Mouse (Mus musculus) c-Kit-negative CD71-positive TER-119-positive erythroid progenitor cells, embryonic 14.5 days (primary cell): Measurements from ENCODE around the gene Dhrs2.

Source experiments
- DNase-seq: peaks from one replicate; pipeline ENCODE4 v3.0.0-alpha.2; 2013; ENCODE audit warnings: low read depth, low spot score

Dhrs2 gene

GRCm38 (mm10) chr14:55221707-55222106 is at the start of gene Dhrs2:
Gene Dhrs2 (plus strand): TSS chr14:55222007.
- DNase-seq = no peak

DNA sequence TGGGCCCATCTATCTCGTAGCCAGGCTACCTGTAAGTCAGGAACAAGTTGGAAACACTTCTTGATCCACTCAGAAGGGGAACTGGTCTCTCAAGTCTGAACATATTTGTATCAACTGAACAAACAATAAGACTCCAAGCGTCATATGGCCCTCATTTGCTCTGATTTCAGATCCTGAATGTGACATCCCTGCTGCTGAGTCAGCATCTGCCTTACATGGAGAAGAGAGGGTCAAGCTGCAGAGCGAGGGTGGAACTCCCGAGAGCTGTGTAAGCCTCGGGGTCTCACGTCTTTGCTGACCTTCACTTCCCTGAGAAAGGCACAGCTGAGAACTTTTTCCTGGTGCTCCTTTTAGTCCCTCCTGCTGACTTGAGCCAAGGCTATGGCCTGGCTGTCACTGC is 47.6 kb upstream of the Dhrs2 start:
- no peak for DNase-seq

- no peak for DNase-seq
These were observed 44.5 kb upstream of the Dhrs2 start for GRCm38 (mm10) chr14:55177274-55177673.

DNA sequence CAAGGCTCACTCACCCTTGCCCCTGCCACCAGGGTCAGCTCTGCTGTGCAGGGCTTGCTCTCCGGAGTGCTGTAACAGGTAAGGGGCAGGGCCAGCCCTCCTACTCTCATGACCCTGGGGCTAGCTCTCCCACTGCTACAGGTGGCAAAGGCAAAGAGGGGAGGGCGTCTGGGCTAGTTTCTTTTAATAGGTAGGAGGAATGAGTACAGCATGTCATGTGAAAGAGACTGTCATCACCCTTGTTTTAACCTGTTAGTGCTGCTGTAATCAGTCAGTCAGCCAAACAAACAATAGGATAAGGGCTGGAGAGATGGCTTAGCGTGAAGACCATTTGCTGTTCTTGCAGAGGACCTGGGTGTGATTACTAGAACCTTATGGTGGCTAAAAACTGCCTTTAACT is 40.9 kb upstream of the Dhrs2 start:
- no peak for DNase-seq

GRCm38 (mm10) chr14:55183231-55183630 is 38.6 kb upstream of the Dhrs2 start:
- no peak for DNase-seq

- DNase-seq = no peak
These were observed 37.1 kb upstream of the Dhrs2 start for GRCm38 (mm10) chr14:55184640-55185145.

DNA sequence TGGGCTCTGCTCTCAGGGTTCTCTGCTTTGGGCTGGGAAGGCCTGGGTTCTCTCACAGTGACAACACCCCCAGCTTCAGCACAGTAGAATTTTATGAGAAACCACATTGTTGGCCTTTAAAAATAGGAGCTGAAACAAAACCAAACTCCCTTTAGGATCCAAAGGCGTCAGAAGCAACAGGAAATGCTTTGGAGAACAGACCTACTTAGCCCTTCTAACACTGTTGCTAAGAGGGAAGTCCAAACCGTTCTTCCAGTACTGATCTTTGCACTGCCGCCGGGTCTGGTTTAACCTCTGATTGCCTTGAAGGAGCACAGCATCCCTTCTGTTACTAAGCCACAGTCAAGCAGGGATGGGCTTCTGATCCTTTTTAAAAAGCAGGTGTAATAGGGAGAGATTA is 33.3 kb upstream of the Dhrs2 start:
- no peak for DNase-seq

- DNase-seq = no peak
These were observed 32.4 kb upstream of the Dhrs2 start for GRCm38 (mm10) chr14:55189351-55189769.

- no peak for DNase-seq
These were observed 28.5 kb upstream of the Dhrs2 start for GRCm38 (mm10) chr14:55193354-55193753.

- no peak for DNase-seq
These were observed 27.8 kb upstream of the Dhrs2 start for GRCm38 (mm10) chr14:55193876-55194635.

DNA sequence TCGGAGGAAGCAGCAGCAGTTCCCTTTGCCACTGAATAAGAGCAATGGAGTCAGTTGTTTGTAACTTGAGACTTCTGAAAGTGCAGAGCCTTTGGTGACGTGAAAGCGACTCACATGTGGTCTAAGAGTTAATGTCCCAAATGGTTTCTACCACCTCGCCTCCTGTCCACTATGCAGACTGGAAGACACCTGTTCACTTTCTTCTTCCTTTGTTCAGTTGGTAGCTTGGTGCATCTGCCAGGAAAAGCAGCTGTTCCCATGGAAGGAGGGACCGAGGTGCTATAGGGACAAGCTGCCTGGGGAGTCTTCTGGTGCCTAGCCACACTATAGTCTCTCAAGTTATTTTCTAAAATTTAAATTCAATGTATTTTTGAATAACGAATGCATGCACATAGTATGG is 27.0 kb upstream of the Dhrs2 start:
- no peak for DNase-seq

GRCm38 (mm10) chr14:55197121-55197520 is 24.7 kb upstream of the Dhrs2 start:
- DNase-seq = no peak

DNA sequence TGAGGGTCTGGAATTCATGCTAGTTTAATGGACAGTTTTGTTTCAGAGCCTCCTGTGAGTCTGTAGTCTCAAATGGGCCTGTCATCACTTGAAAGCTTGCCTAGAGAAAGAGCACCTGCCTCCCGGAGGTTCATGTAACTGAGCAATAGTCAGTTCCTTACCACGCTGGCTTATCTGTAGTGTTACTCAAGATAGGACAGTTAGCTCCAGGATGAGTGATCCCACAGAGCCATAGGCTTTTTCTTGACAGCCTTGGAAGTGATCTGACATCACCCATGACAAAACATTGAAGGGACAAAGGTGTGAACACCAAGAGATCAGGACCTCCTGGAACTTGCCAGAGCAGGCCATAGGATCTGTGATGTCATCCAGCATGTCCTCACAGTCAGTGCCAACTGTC is 23.6 kb upstream of the Dhrs2 start:
- no peak for DNase-seq

DNA sequence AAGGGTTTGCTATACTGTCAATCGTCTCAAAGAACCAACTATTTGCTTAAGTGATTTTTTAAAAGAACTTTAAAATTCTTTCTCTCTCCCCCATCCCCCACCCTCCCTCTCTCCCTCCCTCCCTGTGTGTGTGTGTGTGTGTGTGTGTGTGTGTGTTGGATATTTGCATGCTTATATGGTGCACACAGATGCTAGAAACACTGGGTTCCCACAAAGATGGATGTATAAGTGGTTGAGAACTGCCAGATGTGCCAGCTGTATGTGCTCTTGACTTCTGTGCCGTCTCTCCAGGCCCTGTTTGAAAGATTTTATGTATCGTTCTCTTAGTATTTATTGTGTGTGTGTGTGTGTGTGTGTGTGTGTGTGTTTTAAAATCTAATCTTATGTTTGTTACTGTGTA is 17.3 kb upstream of the Dhrs2 start:
- DNase-seq = no peak

DNA sequence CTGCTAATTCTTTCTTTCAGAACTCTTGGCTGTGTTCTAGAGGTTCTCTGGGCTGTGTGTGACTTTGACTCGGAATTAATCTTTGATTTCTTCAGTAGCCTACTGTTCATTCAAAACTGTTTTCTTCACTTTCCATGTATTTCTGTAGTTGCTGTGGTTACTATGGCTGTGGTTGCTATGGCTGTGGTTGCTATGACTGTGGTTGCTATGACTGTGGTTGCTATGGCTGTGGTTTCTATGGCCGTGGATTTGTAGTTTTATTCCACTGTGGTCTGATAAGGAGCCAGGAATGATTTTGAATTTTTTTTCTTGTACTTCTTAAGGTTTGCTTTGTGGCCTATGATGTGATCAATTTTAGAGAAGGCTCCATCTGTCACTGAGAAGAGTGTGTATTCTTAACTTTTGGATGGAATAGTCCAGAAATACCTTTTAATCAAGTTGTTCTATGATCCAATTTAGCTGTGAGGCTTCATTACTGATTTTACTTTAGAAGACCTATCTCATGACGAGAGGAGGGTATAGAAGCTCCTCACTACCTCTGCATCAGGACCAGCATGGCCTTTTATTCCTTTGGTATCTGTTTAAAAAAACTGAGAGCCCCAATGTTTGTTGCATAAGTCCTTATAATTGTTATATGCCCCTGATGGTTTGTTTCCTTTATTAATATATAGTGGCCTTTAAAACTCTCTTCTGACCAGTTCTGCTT is 16.6 kb upstream of the Dhrs2 start:
- no peak for DNase-seq

DNA sequence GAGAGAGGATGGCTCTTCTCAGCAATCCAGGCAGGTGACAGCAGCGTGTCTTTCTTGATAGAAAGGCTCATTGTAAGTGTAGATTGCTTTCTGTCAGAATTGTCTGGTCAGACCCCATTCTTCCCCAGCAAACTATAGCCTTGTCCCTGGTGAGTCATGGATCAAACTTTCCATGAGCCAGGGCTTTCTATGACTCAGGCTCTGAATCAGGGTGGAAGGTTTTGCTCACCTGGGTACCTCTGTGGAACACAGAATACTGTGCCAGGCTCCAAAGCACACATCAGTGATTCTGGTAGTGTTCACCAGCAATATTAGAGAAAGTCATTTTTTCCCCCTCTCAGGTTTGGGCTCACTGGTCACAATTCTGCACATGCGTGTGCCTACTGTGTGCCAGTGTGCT is 13.5 kb upstream of the Dhrs2 start:
- no peak for DNase-seq

DNA sequence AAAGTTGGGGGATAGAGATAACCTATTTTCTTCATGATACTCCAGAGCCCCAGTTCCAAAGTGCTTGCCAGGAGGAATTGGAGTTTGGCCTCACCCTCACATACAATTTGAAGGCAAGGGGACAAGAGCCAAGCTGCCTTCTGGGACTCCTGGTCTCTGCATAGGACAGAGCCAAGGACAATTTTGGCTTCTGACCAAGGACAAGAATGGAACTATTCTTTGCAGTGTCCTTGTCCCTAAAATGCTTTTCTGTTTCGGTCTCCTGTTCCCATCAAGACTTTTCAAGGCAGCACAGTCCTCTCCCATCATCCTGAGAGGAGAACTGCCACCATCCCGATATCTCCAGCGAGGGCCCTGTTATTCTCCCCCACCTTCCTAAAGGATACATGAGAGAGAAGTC is 8.2 kb upstream of the Dhrs2 start:
- DNase-seq = no peak

DNA sequence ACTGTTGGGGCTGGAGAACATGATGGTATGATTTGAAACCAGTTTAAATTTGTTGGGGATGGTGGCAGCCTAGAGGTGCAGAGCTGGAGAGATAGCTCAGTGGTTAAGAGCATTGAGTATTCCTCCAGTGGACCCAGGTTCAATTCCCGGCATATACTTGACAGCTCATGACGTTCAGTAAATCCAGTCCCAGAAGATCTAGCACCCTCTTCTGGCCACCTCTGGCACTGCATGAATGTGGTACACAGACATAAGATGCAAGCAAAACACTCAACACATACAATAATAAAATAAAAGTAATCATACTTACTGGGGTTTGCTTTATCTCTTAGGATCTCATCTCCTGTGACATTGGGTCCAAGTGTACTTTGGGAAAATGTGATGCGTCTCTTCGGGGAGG is 7.3 kb upstream of the Dhrs2 start:
- DNase-seq = peak; percentile 27

GRCm38 (mm10) chr14:55223172-55223571 is 1.4 kb downstream of the Dhrs2 start:
- DNase-seq = no peak

- no peak for DNase-seq
These were observed 12.8 kb downstream of the Dhrs2 start for GRCm38 (mm10) chr14:55234639-55235038.

DNA sequence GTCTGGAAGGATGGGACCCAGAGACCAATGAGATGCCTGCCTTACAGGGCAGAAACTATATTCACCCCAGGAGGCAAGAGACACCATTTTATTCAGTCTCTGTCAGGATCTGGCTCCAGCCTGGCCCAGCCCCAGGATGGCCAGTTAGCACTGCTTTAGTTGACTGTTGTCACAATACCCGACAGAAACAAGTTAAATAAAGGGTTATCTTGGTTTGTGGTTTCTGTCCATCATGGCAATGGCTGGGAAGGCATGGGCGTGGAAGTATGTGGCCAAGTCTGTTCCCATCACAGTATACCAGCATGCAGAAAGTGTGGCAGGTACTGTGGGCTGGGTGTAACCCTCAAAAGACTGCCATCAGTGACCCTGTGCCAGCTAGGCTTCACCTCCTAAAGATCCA is 14.9 kb downstream of the Dhrs2 start:
- no peak for DNase-seq

- DNase-seq = no peak
These were observed 20.9 kb downstream of the Dhrs2 start for GRCm38 (mm10) chr14:55242664-55243063.

GRCm38 (mm10) chr14:55247181-55247580 is 25.4 kb downstream of the Dhrs2 start:
- no peak for DNase-seq
